Mouse (Mus musculus) kidney, postnatal 0 days (tissue): ENCODE data around the gene Bud13. TPM values are rescaled to one million over a fixed set of nuclear protein-coding genes. Genes with fewer than 3 reads are reported as not detected.

ENCODE experiments used
- ATAC-seq: fragments of 200-750 bp; cut with Nextera tagmentation; replicated peaks from 2 replicates; pipeline ENCODE4 v1.8.0; 2017; ENCODE audit warnings: low read depth, moderate number of reproducible peaks, moderate TSS enrichment, moderate library complexity; ENCODE audit not compliant: low FRiP score
- DNase-seq: peaks from one replicate; pipeline ENCODE4 v3.0.0-alpha.2; 2016; ENCODE audit warnings: low spot score
- H3K27ac ChIP-seq: fragments of 300-500 bp; sonication (generic); 2 replicates; pipeline ENCODE4 v1.5.1; 2014; ENCODE audit warnings: mild to moderate bottlenecking
- H3K27me3 ChIP-seq: fragments of 300-500 bp; sonication (generic); 2 replicates; pipeline ENCODE4 v1.6.1; 2014; ENCODE audit warnings: low read length, mixed read lengths; ENCODE audit not compliant: insufficient read depth
- H3K36me3 ChIP-seq: fragments of 300-500 bp; sonication (generic); 2 replicates; pipeline ENCODE4 v1.6.1; 2014; ENCODE audit warnings: low read length, mixed read lengths; ENCODE audit not compliant: insufficient read depth
- H3K4me1 ChIP-seq: fragments of 300-500 bp; sonication (generic); replicated peaks from 2 replicates; pipeline ENCODE4 v1.6.1; 2014; ENCODE audit warnings: antibody characterized with exemption, low read length, mixed read lengths; ENCODE audit not compliant: insufficient read depth
- H3K4me2 ChIP-seq: fragments of 300-500 bp; sonication (generic); 2 replicates; pipeline ENCODE4 v1.6.1; 2014; ENCODE audit warnings: mild to moderate bottlenecking, low read length, moderate library complexity, mixed read lengths
- H3K4me3 ChIP-seq: fragments of 300-500 bp; sonication (generic); replicated peaks from 2 replicates; pipeline ENCODE4 v1.5.1; 2014; ENCODE audit warnings: low read depth, low read length
- H3K9ac ChIP-seq: fragments of 300-500 bp; sonication (generic); 2 replicates; pipeline ENCODE4 v1.6.1; 2014; ENCODE audit warnings: low read depth, low read length
- H3K9me3 ChIP-seq: fragments of 300-500 bp; sonication (generic); replicated peaks from 2 replicates; pipeline ENCODE4 v1.6.1; 2016; ENCODE audit warnings: low read length, inconsistent platforms, mixed read lengths
- CTCF ChIP-seq: IDR thresholded peaks from 2 replicates; pipeline ENCODE4 v1.5.1; 2016; ENCODE audit warnings: antibody characterized with exemption, low read depth, mild to moderate bottlenecking, moderate library complexity
- WGBS: fragments of 180-500 bp; shearing (Covaris S2); extraction: QIAGEN DNeasy Blood & Tissue Kit; methylation state at CpG from one replicate; pipeline ENCODE4 v1.1.7; 2014; 5-methylcytosine and 5-hydroxymethylcytosine counted together
- polyA plus RNA-seq: library from polyadenylated mRNA; unstranded; fragments of >200 nt; fragmentation: Nextera tagmentation; extraction: Ambion mirVana; gene quantifications from 2 replicates; pipeline ENCODE4 v1.2.1, GENCODE M21; 2015

Gene Bud13
- polyA plus RNA-seq, 1 experiment from 2014 or later: 14.9 TPM

DNA sequence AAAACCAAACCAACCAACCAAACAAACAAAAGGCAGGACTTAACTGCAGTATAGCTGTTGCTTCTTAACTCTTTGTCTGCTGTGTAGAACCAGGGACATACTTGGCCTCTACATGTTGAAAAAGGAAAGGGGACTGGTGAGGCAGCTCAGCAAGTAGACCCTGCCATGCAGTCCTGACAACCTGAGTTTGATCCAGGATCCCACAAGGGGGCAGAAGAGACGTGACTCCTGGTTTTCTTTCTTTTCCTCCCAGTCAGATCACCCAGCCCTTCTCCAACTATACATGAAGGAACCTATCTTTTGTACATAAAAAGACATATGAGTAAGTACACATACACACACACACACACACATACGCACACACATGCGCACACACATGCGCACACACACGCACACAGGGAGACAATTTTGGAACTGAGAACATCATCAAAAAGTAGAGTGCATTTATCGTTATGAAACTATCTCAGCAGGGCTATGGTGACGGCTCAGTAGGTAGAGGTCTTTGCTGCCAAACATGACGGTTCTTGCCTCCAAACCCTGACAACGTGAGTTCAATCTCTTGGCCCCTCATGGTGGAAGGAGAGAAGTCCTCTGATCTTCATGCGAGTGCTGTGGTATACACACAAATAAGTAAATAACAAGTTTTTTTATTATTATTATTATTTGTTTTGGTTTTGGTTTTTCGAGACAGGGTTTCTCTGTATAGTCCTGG, 44.0 kb downstream of the Bud13 start:
- Histone ChIP-seq H3K4me1 (0 out of 2 replicates have a peak, but pooled peaks cover 7% of the 10 kb centered on the region), H3K36me3 (no peaks in the 10 kb centered on the region), H3K9me3 (no peaks in the 10 kb centered on the region), H3K4me3 (no peak overlapping the region), H3K27me3 (no peaks in the 10 kb centered on the region), H3K9ac (no peak overlapping the region), H3K4me2 (no peak overlapping the region), H3K27ac (no peak overlapping the region)
- DNase-seq (no peak), ATAC-seq (no peak)
- TF ChIP-seq CTCF: no peak
- 91% methylated on average over 11 of the region's 11 CpGs for WGBS

DNA sequence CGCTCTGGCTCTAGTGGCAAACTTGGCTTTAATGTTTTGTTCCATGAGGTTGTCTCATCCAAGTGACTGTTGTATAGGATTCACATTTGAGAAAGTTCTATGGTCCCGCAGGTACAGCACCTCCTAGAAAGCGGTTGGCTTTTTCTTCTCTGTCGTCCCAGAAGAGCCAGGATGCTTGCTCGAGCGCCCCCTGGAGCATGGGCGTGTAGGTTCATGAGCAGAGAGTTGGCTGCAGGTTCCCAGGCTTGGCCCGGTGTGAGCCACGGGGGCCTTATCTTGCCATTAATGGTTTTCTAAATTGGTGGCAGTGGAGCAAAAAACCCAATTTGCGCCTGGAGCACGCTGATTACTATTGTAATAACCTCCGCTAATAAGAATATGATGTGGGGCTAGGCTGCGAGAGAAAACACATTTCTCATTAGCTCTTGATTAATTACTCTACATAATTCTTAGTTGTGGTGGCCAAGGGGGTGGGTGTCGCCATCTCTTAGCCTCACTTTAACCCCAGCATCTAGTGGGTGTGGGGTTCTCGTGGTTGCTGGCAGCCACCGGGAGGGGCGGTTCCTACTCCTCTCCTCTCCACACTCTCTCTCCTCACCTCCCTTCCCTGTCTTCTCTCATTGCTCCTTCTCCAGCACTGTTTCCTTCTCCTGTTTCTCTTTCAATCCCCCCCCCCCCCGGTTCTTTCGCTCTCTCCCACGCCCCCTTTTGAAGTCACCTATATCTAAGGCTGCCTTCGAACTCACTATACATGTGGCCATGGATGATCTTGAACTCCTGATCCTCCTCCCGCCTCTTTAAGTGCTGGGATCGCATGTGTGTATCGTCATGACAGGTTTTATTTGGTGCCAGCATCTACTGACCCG, 45.1 kb downstream of the Bud13 start:
- Histone ChIP-seq H3K27me3 (no peaks in the 10 kb centered on the region), H3K4me3 (no peak overlapping the region), H3K27ac (no peak overlapping the region), H3K36me3 (no peaks in the 10 kb centered on the region), H3K4me2 (no peak overlapping the region), H3K4me1 (0 out of 2 replicates have a peak, but pooled peaks cover 7% of the 10 kb centered on the region), H3K9me3 (no peaks in the 10 kb centered on the region), H3K9ac (no peak overlapping the region)
- TF ChIP-seq CTCF: peak; percentile 40; the same call in 1 of the 2 replicates
- ATAC-seq (no peak), DNase-seq (no peak)
- 73% methylated on average over 25 of the region's 25 CpGs for WGBS

DNA sequence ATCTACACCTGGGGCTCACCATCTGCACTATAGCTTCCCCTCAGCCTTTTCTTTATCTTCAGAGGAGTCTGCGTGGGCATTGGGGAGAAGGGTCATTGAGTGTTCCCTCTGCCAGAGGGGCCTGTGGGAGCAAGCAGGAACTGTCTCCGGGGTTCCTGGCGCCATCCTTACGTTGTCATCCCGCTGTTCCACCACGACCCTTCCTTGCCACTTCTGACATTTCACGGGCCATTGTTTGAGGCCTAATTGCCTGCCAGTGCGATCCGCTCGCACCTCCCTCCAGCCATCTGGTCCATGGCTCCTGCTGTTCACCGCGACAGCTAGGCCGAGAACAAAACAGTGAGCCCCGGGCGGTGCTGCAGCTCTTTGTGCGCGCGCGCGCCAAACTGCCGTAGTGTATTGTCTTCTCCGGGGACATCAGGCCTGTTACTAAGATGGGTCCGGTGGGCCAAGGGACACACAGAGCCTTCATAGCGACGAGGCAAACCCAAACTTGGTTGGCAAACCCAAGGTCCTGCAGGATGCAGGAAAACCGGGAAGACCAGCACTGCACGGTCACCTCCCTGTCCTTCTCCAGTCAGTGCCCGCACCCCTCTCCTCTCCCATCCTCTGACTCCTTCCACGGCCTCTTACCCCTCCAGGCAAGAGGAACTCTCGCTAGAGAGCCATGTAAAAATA, 45.9 kb downstream of the Bud13 start:
- TF ChIP-seq CTCF: no peak
- Histone ChIP-seq H3K27me3 (no peaks in the 10 kb centered on the region), H3K27ac (no peak overlapping the region), H3K9ac (peak overlapping the region; percentile 47), H3K4me3 (peak overlapping the region; percentile 24; the same call in 1 of the 2 replicates), H3K9me3 (no peaks in the 10 kb centered on the region), H3K4me1 (0 out of 2 replicates have a peak, but pooled peaks cover 7% of the 10 kb centered on the region), H3K4me2 (peak overlapping the region; percentile 54), H3K36me3 (no peaks in the 10 kb centered on the region)
- 6% methylated on average over 30 of the region's 30 CpGs for WGBS
- no peak; the same call in 1 of the 2 replicates for ATAC-seq
- peak; percentile 44 for DNase-seq

DNA sequence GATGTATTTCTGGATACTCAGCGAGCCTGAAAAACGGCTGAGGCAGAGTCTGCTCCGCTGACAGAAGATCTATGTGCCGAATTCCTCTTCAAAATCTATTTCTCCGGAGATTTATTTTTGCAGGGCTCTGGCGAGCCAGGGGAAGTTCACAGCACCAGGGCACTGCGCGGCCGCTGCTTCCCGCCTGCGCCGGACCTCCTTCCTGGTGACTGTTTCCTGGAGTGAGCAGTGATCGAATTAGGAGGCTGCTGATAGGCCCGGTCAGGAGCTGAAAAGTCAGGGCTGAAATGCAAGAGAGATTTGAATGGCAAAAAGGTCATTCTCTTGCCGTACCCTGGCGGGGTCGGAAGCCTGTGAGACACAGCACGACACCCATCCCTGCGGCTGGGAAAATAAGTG, 46.4 kb downstream of the Bud13 start:
- Histone ChIP-seq H3K4me2 (peak overlapping the region; percentile 54), H3K4me1 (0 out of 2 replicates have a peak, but pooled peaks cover 7% of the 10 kb centered on the region), H3K27me3 (no peaks in the 10 kb centered on the region), H3K9me3 (no peaks in the 10 kb centered on the region), H3K4me3 (peak overlapping the region; percentile 24; the same call in 1 of the 2 replicates), H3K9ac (peak overlapping the region; percentile 47), H3K27ac (no peak overlapping the region), H3K36me3 (no peaks in the 10 kb centered on the region)
- ATAC-seq: no peak
- no peak for TF ChIP-seq CTCF
- WGBS: 4% methylated on average over 19 of the region's 19 CpGs
- DNase-seq: peak; percentile 60

DNA sequence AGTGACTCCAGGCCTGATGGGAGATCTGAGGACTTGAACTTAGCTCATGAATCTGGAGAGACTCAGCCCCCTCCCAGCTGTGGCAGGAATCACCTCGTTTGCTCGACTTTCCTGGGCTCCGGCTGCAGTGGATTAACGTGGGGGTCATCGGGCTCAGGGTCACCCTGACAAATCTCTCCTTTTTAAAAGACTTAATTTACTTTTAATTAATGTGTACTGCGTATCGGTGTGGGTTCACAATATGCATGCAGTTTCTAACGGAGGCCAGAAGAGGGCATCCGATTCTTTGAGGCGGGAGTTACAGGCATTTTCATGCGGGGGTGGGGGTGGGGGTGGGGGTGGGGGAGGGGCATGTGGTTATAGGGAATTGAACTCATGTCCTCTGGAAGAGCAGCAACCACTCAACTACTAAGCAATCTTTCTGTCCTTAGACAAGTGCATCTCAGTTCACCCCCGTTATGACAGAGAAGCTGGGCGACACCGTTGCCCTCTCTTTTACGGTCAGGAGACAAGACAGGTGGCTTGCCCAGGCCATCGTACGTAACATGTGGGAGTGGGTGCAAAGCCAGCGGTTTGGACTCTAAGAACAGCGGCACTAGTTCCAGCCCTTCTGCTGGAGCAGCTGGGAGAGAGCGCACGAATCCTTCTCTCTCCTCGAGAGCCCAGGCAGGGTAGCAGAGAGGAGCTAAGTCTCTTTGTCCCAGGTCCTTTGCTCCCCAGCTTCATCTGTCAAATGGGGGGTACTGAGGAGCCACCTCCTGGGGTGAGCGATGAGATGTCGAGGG, 47.2 kb downstream of the Bud13 start:
- no peak overlapping the region for H3K4me3 ChIP-seq

More for the DNA sequence above, 47.2 kb downstream of the Bud13 start:
- H3K4me2 ChIP-seq: 0 out of 2 replicates have a peak overlapping the region, but pooled peaks have one; percentile 54
- no peaks in the 10 kb centered on the region for H3K36me3 ChIP-seq
- H3K27me3 ChIP-seq: no peaks in the 10 kb centered on the region
- H3K4me1 ChIP-seq: 0 out of 2 replicates have a peak, but pooled peaks cover 7% of the 10 kb centered on the region
- no peaks in the 10 kb centered on the region for H3K9me3 ChIP-seq
- no peak overlapping the region for H3K9ac ChIP-seq
- ATAC-seq: no peak
- peak; percentile 12; the same call in 1 of the 2 replicates for TF ChIP-seq CTCF
- DNase-seq: no peak
- 32% methylated on average over 24 of the region's 24 CpGs for WGBS
- no peak overlapping the region for H3K27ac ChIP-seq
